Mouse (Mus musculus): ENCODE results near the gene Pde9a. TPM values are rescaled to one million over a fixed set of nuclear protein-coding genes. Genes with fewer than 3 reads are reported as not detected.

The Pde9a gene
- total and polyA plus RNA-seq, 3 experiments, result 0.56 TPM; not detected in 2

DNA sequence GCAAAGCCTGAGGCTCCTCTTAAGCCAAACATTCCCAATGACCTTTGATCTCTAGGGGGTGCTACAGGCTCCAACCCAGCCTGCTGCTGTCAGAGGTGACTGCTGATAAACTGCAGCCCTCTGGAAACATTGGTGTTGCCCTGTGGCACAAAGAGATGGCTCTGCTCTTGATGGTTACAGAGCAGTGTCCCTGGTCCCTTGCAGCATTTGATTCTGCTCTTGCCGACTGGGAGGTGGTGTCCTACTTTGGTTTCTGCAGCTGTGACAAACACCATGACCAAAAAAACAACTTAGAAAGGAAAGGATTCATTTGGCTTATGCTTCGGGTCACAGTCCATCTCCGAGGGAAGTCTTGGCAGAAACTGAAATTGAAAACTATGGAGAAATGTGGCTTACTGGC, 5.5 kb downstream of the Pde9a start:
- Histone ChIP-seq H3K27me3 (ENCODE audit: control insufficient read depth in 1 of 2, insufficient read depth in 2 of 2, low read length in 2 of 2) (peaks cover 3 to 5% of the 10 kb centered on the region in 2 experiments; a peak in 1 of 4 replicates), H3K36me3 (ENCODE audit: control insufficient read depth in 1 of 2, insufficient read depth in 2 of 2, low read length in 2 of 2) (no peaks in the 10 kb centered on the region), H3K9me3 (replicated peaks; ENCODE audit: insufficient read depth, low read length) (no peaks in the 10 kb centered on the region), H3K4me3 (ENCODE audit: control insufficient read depth in 1 of 2, insufficient read depth in 1 of 2, low read depth in 2 of 2, low read length in 2 of 2) (no peak overlapping the region), H3K9ac (ENCODE audit: control insufficient read depth, low read depth, low read length, poor library complexity, severe bottlenecking) (no peak overlapping the region), H3K79me2 (ENCODE audit: control insufficient read depth, insufficient read depth, low read length, poor library complexity) (no peaks in the 10 kb centered on the region), H3K4me1 (ENCODE audit: control insufficient read depth in 1 of 2, insufficient read depth in 2 of 2, low read length in 2 of 2) (no peaks in the 10 kb centered on the region), H3K27ac (ENCODE audit: control insufficient read depth, low read depth, low read length) (no peak overlapping the region)
- no peak for TF ChIP-seq ZNF384 (IDR thresholded peaks at IDR 0.05; ENCODE audit: low read depth, low read length)
- no peak for TF ChIP-seq RCOR1 (IDR thresholded peaks at IDR 0.05; ENCODE audit: low read depth, low read length)
- no peak for TF ChIP-seq CTCF (IDR thresholded peaks at IDR 0.05 in 2 of 3, conservative IDR thresholded peaks at IDR 0.05 in 1 of 3; ENCODE audit: control insufficient read depth in 1 of 3, insufficient read depth in 1 of 3, low read depth in 2 of 3, low read length in 3 of 3, poor library complexity in 1 of 3, severe bottlenecking in 1 of 3)
- TF ChIP-seq MEF2A (IDR thresholded peaks at IDR 0.05; ENCODE audit: extremely low read depth, insufficient replicate concordance, low read depth, low read length, poor library complexity, severe bottlenecking), result no peak
- TF ChIP-seq POLR2AphosphoS2 (IDR thresholded peaks at IDR 0.05; ENCODE audit: low read length), result no peak
- TF ChIP-seq GABPA (IDR thresholded peaks at IDR 0.05; ENCODE audit: low read depth, low read length), result no peak
- DNase-seq (ENCODE audit: low read depth, low spot score), result no peak

- Histone ChIP-seq H3K9me3 (replicated peaks; ENCODE audit: insufficient read depth, low read length) (no peaks in the 10 kb centered on the region), H3K79me2 (ENCODE audit: control insufficient read depth, insufficient read depth, low read length, poor library complexity) (no peaks in the 10 kb centered on the region), H3K27me3 (ENCODE audit: control insufficient read depth in 1 of 2, insufficient read depth in 2 of 2, low read length in 2 of 2) (peaks cover under 1 to 6% of the 10 kb centered on the region in 2 experiments; a peak in 1 of 4 replicates), H3K4me3 (ENCODE audit: control insufficient read depth in 1 of 2, insufficient read depth in 1 of 2, low read depth in 2 of 2, low read length in 2 of 2) (no peak overlapping the region), H3K36me3 (ENCODE audit: control insufficient read depth in 1 of 2, insufficient read depth in 2 of 2, low read length in 2 of 2) (no peaks in the 10 kb centered on the region), H3K9ac (ENCODE audit: control insufficient read depth, low read depth, low read length, poor library complexity, severe bottlenecking) (no peak overlapping the region), H3K4me1 (ENCODE audit: control insufficient read depth in 1 of 2, insufficient read depth in 2 of 2, low read length in 2 of 2) (no peaks in the 10 kb centered on the region), H3K27ac (ENCODE audit: control insufficient read depth, low read depth, low read length) (no peak overlapping the region)
- TF ChIP-seq CHD1 (IDR thresholded peaks at IDR 0.05; ENCODE audit: low read depth, low read length) (no peak), E2F4 (IDR thresholded peaks at IDR 0.05; ENCODE audit: borderline replicate concordance, low read depth, low read length) (no peak), TAL1 (IDR thresholded peaks at IDR 0.05; ENCODE audit: low read length) (no peak), MEF2A (IDR thresholded peaks at IDR 0.05; ENCODE audit: extremely low read depth, insufficient replicate concordance, low read depth, low read length, poor library complexity, severe bottlenecking) (no peak), TCF12 (IDR thresholded peaks at IDR 0.05; ENCODE audit: low read depth, low read length) (no peak), ZC3H11A (IDR thresholded peaks at IDR 0.05; ENCODE audit: low read depth, low read length) (no peak), ZNF384 (IDR thresholded peaks at IDR 0.05; ENCODE audit: low read depth, low read length) (no peak), POLR2A (IDR thresholded peaks at IDR 0.05; ENCODE audit: control insufficient read depth in 1 of 2, insufficient read depth in 1 of 2, low read depth in 1 of 2, low read length in 2 of 2, poor library complexity in 1 of 2) (no peak)
- DNase-seq (ENCODE audit: low read depth, low spot score), result no peak
Observed at GRCm38 (mm10) chr17:31392041-31392440, 6.0 kb downstream of the Pde9a start.

- Histone ChIP-seq H3K4me3 (ENCODE audit: control insufficient read depth in 1 of 2, insufficient read depth in 1 of 2, low read depth in 2 of 2, low read length in 2 of 2) (no peak overlapping the region), H3K36me3 (ENCODE audit: control insufficient read depth in 1 of 2, insufficient read depth in 2 of 2, low read length in 2 of 2) (no peaks in the 10 kb centered on the region), H3K4me1 (ENCODE audit: control insufficient read depth in 1 of 2, insufficient read depth in 2 of 2, low read length in 2 of 2) (no peaks in the 10 kb centered on the region), H3K79me2 (ENCODE audit: control insufficient read depth, insufficient read depth, low read length, poor library complexity) (no peaks in the 10 kb centered on the region), H3K27me3 (ENCODE audit: control insufficient read depth in 1 of 2, insufficient read depth in 2 of 2, low read length in 2 of 2) (0 out of 4 replicates have a peak, but pooled peaks cover 0 to 4% of the 10 kb centered on the region in 2 experiments), H3K9me3 (replicated peaks; ENCODE audit: insufficient read depth, low read length) (no peaks in the 10 kb centered on the region), H3K9ac (ENCODE audit: control insufficient read depth, low read depth, low read length, poor library complexity, severe bottlenecking) (no peak overlapping the region), H3K27ac (ENCODE audit: control insufficient read depth, low read depth, low read length) (no peak overlapping the region)
- no peak for DNase-seq (ENCODE audit: low read depth, low spot score)
- no peak for TF ChIP-seq BHLHE40 (IDR thresholded peaks at IDR 0.05; ENCODE audit: borderline replicate concordance, low read depth, low read length)
- no peak for TF ChIP-seq USF1 (IDR thresholded peaks at IDR 0.05; ENCODE audit: low read depth, low read length)
- no peak for TF ChIP-seq POLR2A (IDR thresholded peaks at IDR 0.05; ENCODE audit: control insufficient read depth in 1 of 2, insufficient read depth in 1 of 2, low read depth in 1 of 2, low read length in 2 of 2, poor library complexity in 1 of 2)
- no peak for TF ChIP-seq HCFC1 (IDR thresholded peaks at IDR 0.05; ENCODE audit: low read depth, low read length)
- TF ChIP-seq SMC3 (IDR thresholded peaks at IDR 0.05; ENCODE audit: low read depth, low read length), result no peak
- TF ChIP-seq TCF12 (IDR thresholded peaks at IDR 0.05; ENCODE audit: low read depth, low read length), result no peak
- no peak for TF ChIP-seq MAFK (IDR thresholded peaks at IDR 0.05; ENCODE audit: borderline replicate concordance, low read depth, low read length)
- no peak for TF ChIP-seq MYB (IDR thresholded peaks at IDR 0.05; ENCODE audit: low read depth, low read length)
- no peak for TF ChIP-seq ZKSCAN1 (IDR thresholded peaks at IDR 0.05; ENCODE audit: low read depth, low read length)
- TF ChIP-seq MXI1 (IDR thresholded peaks at IDR 0.05; ENCODE audit: low read depth, low read length), result no peak
- TF ChIP-seq POLR2AphosphoS2 (IDR thresholded peaks at IDR 0.05; ENCODE audit: low read length), result no peak
- TF ChIP-seq GABPA (IDR thresholded peaks at IDR 0.05; ENCODE audit: low read depth, low read length), result no peak
- no peak for TF ChIP-seq MYC (IDR thresholded peaks at IDR 0.05; ENCODE audit: low read depth, low read length)
- TF ChIP-seq ELF1 (IDR thresholded peaks at IDR 0.05; ENCODE audit: low read depth, low read length), result no peak
- no peak for TF ChIP-seq KAT2A (conservative IDR thresholded peaks at IDR 0.05; ENCODE audit: low read depth, low read length)
- TF ChIP-seq RCOR1 (IDR thresholded peaks at IDR 0.05; ENCODE audit: low read depth, low read length), result no peak
Observed at GRCm38 (mm10) chr17:31393811-31394210, 7.8 kb downstream of the Pde9a start.
